Mouse (Mus musculus) midbrain, embryonic 16.5 days (tissue): ENCODE results near the gene Krt13. TPM values are rescaled to one million over a fixed set of nuclear protein-coding genes. Genes with fewer than 3 reads are reported as not detected.

Experiments used
- ATAC-seq: fragments of 200-750 bp; cut with Nextera tagmentation; 2 replicates; pipeline ENCODE4 v1.8.0; 2017; ENCODE audit warnings: moderate TSS enrichment
- H3K27ac ChIP-seq: fragments of 300-500 bp; sonication (generic); 2 replicates; pipeline ENCODE4 v1.5.1; 2014; ENCODE audit warnings: mild to moderate bottlenecking, low read length, mixed read lengths
- H3K27me3 ChIP-seq: fragments of 300-500 bp; sonication (generic); 2 replicates; pipeline ENCODE4 v1.6.1; 2014; ENCODE audit warnings: low read depth, low read length, mixed read lengths; ENCODE audit not compliant: control insufficient read depth, insufficient read depth
- H3K36me3 ChIP-seq: fragments of 300-500 bp; sonication (generic); 2 replicates; pipeline ENCODE4 v1.6.1; 2014; ENCODE audit warnings: mild to moderate bottlenecking, low read length, moderate library complexity, mixed read lengths; ENCODE audit not compliant: control insufficient read depth, insufficient read depth
- H3K4me1 ChIP-seq: fragments of 300-500 bp; sonication (generic); 2 replicates; pipeline ENCODE4 v1.6.1; 2014; ENCODE audit warnings: mild to moderate bottlenecking, low read length, mixed read lengths; ENCODE audit not compliant: control insufficient read depth, insufficient read depth
- H3K4me2 ChIP-seq: fragments of 300-500 bp; sonication (generic); 2 replicates; pipeline ENCODE4 v1.6.1; 2014; ENCODE audit warnings: mild to moderate bottlenecking, low read length, mixed read lengths
- H3K4me3 ChIP-seq: fragments of 300-500 bp; sonication (generic); 2 replicates; pipeline ENCODE4 v1.5.1; 2014; ENCODE audit warnings: low read depth, mild to moderate bottlenecking, low read length, moderate library complexity, mixed read lengths
- H3K9ac ChIP-seq: fragments of 300-500 bp; sonication (generic); 2 replicates; pipeline ENCODE4 v1.6.1; 2014; ENCODE audit warnings: low read depth, low read length, mixed read lengths
- H3K9me3 ChIP-seq: fragments of 300-500 bp; sonication (generic); replicated peaks from 2 replicates; pipeline ENCODE4 v1.6.1; 2014; ENCODE audit warnings: mild to moderate bottlenecking, low read length, mixed read lengths; ENCODE audit not compliant: control insufficient read depth, poor library complexity, severe bottlenecking
- WGBS: fragments of 180-500 bp; shearing (Covaris S2); extraction: QIAGEN DNeasy Blood & Tissue Kit; methylation state at CpG from one replicate; pipeline ENCODE4 v1.1.7; 2014; 5-methylcytosine and 5-hydroxymethylcytosine counted together
- polyA plus RNA-seq: library from polyadenylated mRNA; unstranded; fragments of >200 nt; fragmentation: Nextera tagmentation; extraction: Ambion mirVana; gene quantifications from 2 replicates; pipeline ENCODE4 v1.2.1, GENCODE M21; 2015

The Krt13 gene
- polyA plus RNA-seq, 1 experiment from 2014 or later: 0.11 TPM

DNA sequence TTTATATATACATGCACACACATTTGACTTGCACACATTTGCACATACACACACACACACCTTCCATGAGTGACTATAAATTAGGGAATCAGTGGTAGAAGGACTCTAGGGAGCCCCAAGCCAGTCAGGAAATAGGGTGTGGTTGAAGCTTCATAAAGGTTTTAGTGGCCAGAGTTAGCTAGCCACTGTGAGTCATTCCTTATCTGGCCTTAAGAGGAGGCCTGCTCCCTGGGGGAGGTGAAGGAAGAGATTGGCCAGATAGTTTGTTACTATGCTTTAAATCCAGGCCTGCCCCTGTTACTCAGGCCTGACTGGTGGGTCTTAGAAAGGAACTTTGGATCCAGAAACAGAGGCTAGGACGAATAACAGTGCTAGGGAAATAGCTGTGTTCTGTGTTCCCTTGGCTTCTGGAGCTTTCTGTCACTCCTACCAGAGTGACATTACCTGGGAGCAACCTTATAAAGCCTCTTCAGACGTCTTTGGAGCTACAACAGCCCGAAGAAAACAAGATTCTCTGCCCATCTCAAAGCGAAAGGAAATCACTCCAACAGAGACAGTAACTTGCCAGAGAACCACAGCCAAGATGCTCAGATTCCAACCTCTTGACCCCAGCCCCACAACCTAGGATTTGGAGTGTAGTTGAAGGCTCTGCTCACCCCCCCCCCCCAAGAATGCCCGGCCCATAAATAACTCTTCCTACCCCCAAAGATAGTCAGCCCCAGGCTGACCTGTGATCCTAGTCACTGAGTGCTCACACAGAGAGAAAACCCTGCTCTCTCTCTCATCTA, 26.4 kb upstream of the Krt13 start:
- H3K27ac ChIP-seq: no peak overlapping the region
- H3K4me3 ChIP-seq: no peak overlapping the region
- H3K4me2 ChIP-seq: no peak overlapping the region
- peaks cover 23% of the 10 kb centered on the region for H3K27me3 ChIP-seq
- H3K36me3 ChIP-seq: no peaks in the 10 kb centered on the region
- peaks cover 11% of the 10 kb centered on the region for H3K4me1 ChIP-seq
- ATAC-seq: no peak
- 87% methylated on average over 5 of the region's 5 CpGs for WGBS
- H3K9ac ChIP-seq: no peak overlapping the region
- H3K9me3 ChIP-seq: no peaks in the 10 kb centered on the region

DNA sequence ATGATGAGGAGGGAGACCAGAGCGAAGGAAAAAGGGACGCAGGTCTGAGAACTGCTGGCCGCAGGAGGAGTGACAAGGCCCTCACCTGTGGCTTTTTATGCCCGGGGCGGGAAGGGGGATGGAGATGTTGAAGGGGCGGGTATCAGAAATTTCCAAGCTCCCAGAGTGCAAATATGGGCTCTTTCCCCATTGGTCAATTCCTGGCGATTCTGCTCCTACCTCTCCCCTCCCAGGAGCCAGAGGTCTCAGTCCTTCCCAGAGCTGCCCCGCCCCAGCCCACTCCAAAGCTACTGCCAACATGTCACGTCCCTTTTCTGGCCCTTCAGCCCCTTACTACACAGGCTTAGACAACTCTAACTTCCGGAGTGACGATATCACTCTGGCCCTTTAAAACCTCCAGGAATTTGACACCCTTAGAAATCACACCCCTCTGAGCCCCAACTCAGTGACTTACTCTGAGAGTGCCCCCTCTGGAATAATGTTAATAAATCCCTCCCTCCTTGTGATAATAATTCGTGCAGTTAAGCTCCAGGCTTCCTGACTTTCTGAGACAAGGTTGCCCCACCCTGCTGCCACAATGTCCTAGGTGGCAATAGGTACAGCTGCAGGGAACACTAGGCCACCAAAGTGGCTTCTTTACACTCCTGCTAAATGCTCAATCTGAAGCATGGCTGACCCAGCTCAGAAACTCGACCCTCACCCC, 24.6 kb upstream of the Krt13 start:
- Histone ChIP-seq H3K9me3 (no peaks in the 10 kb centered on the region), H3K4me1 (peaks cover 11% of the 10 kb centered on the region), H3K36me3 (no peaks in the 10 kb centered on the region), H3K9ac (no peak overlapping the region), H3K4me2 (peak overlapping the region; percentile 67), H3K27ac (no peak overlapping the region), H3K27me3 (peaks cover 23% of the 10 kb centered on the region), H3K4me3 (peak overlapping the region; percentile 34)
- 3% methylated on average over 13 of the region's 13 CpGs for WGBS
- ATAC-seq: no peak

DNA sequence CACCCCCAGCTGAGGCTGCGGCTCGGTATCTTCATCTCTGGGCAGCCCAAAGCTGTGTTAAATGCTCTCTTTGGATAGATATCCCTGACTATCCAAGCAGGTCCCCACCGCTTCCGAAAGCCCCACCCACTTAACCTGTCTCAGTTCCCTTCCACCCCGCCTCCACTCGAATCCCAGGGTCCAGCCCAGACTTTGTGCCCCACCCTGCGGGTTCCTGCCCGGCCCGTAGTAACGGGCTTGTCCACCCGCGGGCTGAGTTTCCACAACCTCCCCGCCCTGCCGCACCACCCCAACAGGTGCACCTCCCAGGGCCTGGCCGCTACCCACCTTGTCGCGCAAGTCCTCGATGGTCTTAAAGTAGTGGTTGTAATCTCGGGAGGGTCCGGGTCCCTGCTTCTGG, 23.7 kb upstream of the Krt13 start:
- H3K4me2 ChIP-seq: peak overlapping the region; percentile 67
- peaks cover 11% of the 10 kb centered on the region for H3K4me1 ChIP-seq
- peak overlapping the region; percentile 34 for H3K4me3 ChIP-seq
- no peaks in the 10 kb centered on the region for H3K9me3 ChIP-seq
- no peak for ATAC-seq
- WGBS: 0% methylated on average over 20 of the region's 20 CpGs
- no peaks in the 10 kb centered on the region for H3K36me3 ChIP-seq
- peaks cover 23% of the 10 kb centered on the region for H3K27me3 ChIP-seq
- H3K9ac ChIP-seq: peak overlapping the region; percentile 18; the same call in 1 of the 2 replicates
- H3K27ac ChIP-seq: no peak overlapping the region

DNA sequence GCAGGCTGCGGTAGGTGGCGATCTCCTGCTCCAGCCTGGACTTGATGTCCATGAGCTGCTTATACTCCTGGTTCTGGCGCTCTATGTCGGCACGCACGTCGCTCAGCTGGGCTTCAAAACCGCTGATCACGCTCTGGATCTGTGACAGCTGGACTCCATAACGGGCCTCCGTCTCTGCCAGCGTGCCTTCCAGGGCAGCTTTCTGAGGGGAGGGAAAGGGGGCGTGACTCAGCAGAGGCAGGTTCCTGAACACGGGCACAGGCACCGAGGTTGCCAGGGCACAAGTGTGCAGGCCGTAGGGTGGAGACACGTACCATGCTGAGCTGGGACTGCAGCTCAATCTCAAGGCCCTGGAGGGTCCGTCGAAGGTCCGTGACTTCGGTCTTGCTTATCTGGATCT, 19.6 kb upstream of the Krt13 start:
- Histone ChIP-seq H3K4me3 (no peak overlapping the region), H3K36me3 (no peaks in the 10 kb centered on the region), H3K27me3 (peaks cover 21% of the 10 kb centered on the region), H3K9ac (no peak overlapping the region), H3K27ac (no peak overlapping the region), H3K4me2 (no peak overlapping the region), H3K9me3 (no peaks in the 10 kb centered on the region), H3K4me1 (peaks cover 13% of the 10 kb centered on the region)
- ATAC-seq: no peak
- 87% methylated on average over 21 of the region's 21 CpGs for whole genome bisulfite sequencing

DNA sequence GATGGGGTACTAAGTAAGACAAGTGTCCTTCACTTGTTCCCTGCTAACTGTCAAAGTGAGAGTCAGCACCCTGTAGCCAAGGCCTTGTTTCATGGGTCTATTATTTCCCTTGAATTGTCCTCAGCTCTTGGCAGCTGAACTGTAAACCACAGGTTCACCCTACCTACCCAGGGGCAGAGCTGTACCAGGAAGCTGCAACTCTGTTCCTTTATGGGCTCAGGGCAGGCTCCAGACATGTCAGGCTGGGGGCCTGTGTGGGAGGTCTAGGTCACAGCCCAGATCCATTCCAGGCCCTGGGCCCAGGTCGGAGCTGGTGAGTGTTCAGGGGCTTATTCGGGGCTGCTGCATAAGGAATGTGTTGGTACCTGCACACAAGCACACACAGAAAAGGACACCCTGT, 18.0 kb upstream of the Krt13 start:
- Histone ChIP-seq H3K4me2 (no peak overlapping the region), H3K4me3 (no peak overlapping the region), H3K27ac (no peak overlapping the region), H3K4me1 (0 out of 2 replicates have a peak, but pooled peaks cover 3% of the 10 kb centered on the region), H3K9me3 (no peaks in the 10 kb centered on the region), H3K27me3 (peaks cover 6% of the 10 kb centered on the region), H3K36me3 (no peaks in the 10 kb centered on the region), H3K9ac (no peak overlapping the region)
- 75% methylated on average over 2 of the region's 2 CpGs for WGBS
- no peak for ATAC-seq

DNA sequence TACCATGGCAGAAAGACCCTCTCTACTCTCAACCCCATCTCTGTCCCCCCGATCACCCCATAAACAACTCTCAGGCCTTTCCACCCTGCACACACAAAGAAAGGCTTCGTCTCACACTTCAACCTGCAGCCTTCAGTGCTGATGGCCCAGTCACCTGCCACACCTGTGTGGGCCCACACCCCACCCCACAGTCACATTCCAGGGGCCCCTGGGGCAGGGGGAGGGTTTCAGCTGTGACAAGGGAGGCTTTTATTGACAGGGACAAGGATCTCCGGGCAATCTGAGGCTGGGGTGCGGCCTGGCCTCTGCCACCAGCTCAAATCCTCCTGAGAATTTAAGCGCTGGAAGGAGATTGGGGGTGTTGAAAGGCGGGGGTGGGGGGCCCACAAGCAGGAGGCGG, 17.4 kb upstream of the Krt13 start:
- Histone ChIP-seq H3K27me3 (peaks cover under 1% of the 10 kb centered on the region), H3K4me2 (no peak overlapping the region), H3K27ac (no peak overlapping the region), H3K4me3 (no peak overlapping the region), H3K36me3 (no peaks in the 10 kb centered on the region), H3K4me1 (0 out of 2 replicates have a peak, but pooled peaks cover 3% of the 10 kb centered on the region), H3K9ac (no peak overlapping the region), H3K9me3 (no peaks in the 10 kb centered on the region)
- WGBS: 47% methylated on average over 7 of the region's 7 CpGs
- no peak for ATAC-seq

DNA sequence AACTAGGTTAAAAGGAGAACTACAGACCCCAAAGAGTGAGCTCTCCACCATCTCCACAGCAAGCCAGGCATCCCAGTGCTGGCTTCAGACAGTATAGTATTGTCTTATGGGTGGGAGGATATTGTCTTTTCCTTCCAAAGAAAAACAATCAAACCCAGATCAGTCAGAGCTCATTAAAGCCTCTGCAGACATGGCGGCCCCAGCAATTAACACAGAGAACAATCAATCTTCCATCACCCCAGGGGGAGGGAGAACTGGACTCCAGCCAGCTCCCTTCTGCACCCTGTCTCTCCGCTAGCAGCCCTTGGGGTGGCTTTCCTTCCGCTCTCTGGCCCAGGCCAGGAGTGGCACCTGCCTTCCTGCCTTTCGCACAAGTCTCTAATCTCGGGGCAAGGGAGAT, 16.3 kb upstream of the Krt13 start:
- no peak for ATAC-seq
- Histone ChIP-seq H3K9me3 (no peaks in the 10 kb centered on the region), H3K27ac (no peak overlapping the region), H3K4me1 (0 out of 2 replicates have a peak, but pooled peaks cover 3% of the 10 kb centered on the region), H3K4me3 (no peak overlapping the region), H3K4me2 (no peak overlapping the region), H3K36me3 (no peaks in the 10 kb centered on the region), H3K27me3 (no peaks in the 10 kb centered on the region), H3K9ac (no peak overlapping the region)
- WGBS: 31% methylated on average over 5 of the region's 5 CpGs

DNA sequence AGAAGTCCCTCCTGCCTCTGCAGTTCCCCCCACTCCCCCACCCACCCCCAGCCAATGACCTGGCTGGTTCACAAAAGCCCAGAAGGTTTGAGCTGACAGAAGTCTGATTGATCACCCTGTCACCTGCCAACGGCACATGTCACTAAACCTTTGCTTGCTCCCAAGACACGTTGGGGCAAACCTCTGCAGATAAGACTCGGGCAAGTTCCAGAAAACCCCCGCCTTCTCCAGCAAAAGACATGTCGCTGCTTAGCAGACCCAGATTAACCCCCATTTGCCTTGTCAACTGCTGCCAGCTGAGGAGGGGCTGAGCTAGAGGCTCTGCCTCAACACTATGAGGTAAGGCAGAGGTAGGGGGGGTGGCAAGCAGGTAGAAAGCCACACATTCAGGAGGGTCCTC, 15.2 kb upstream of the Krt13 start:
- Histone ChIP-seq H3K9me3 (no peaks in the 10 kb centered on the region), H3K4me1 (0 out of 2 replicates have a peak, but pooled peaks cover 3% of the 10 kb centered on the region), H3K36me3 (no peaks in the 10 kb centered on the region), H3K4me2 (no peak overlapping the region), H3K27me3 (no peaks in the 10 kb centered on the region), H3K9ac (no peak overlapping the region), H3K4me3 (no peak overlapping the region), H3K27ac (no peak overlapping the region)
- 31% methylated on average over 5 of the region's 5 CpGs for whole genome bisulfite sequencing
- ATAC-seq: no peak

DNA sequence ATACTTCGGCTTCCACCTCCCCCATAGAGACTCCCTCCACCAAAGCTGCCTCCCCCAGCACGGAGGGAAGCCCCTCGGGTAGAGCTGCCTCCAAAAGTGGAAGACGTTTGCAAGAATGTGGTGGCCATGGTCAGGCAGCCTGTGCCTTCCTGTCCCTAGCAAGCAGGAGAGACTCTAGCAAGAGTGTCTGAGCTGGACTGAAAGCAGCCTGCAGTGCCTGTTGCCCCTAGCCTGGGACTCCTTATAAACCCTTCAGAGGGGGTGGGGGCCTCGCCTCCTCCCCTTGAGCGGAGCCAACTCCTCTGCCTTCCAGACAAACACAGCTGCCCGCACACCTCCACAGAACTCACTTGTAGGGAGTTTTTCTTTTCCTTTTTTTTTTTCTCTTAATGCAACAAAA, 14.4 kb upstream of the Krt13 start, which contains the start of gene Krt15:
Gene Krt15 (minus strand): TSS at position 198 of the 400 bp plus-strand sequence.
- 65% methylated on average over 7 of the region's 7 CpGs for WGBS
- Histone ChIP-seq H3K27ac (no peak within 1 kb of the TSS), H3K9ac (no peak within 1 kb of the TSS), H3K27me3 (no peaks in the 10 kb centered on the region), H3K4me1 (0 out of 2 replicates have a peak, but pooled peaks cover 3% of the 10 kb centered on the region), H3K36me3 (no peaks in the 10 kb centered on the region), H3K4me2 (no peak within 1 kb of the TSS), H3K4me3 (no peak within 1 kb of the TSS), H3K9me3 (no peaks in the 10 kb centered on the region)
- no peak for ATAC-seq
